Mouse (Mus musculus) limb, embryonic 10.5 days (tissue): Measurements from ENCODE around the gene Lgalsl. TPM values are rescaled to one million over a fixed set of nuclear protein-coding genes. Genes with fewer than 3 reads are reported as not detected.

Experiments
- DNase-seq: peaks from one replicate; pipeline ENCODE4 v3.0.0-alpha.2; 2017; ENCODE audit warnings: low spot score
- H3K27ac ChIP-seq: fragments of 300-500 bp; sonication (generic); 2 replicates; pipeline ENCODE4 v1.5.1; 2016; ENCODE audit warnings: mild to moderate bottlenecking
- H3K27me3 ChIP-seq: fragments of 300-500 bp; sonication (generic); 2 replicates; pipeline ENCODE4 v1.6.1; 2016; ENCODE audit warnings: low read depth, mild to moderate bottlenecking; ENCODE audit not compliant: poor library complexity, severe bottlenecking
- H3K36me3 ChIP-seq: fragments of 300-500 bp; sonication (generic); 2 replicates; pipeline ENCODE4 v1.6.1; 2016; ENCODE audit warnings: mild to moderate bottlenecking, moderate library complexity
- H3K4me1 ChIP-seq: fragments of 300-500 bp; sonication (generic); 2 replicates; pipeline ENCODE4 v1.6.1; 2016
- H3K4me3 ChIP-seq: fragments of 300-500 bp; sonication (generic); 2 replicates; pipeline ENCODE4 v1.5.1; 2016; ENCODE audit warnings: mild to moderate bottlenecking, moderate library complexity
- H3K9me3 ChIP-seq: fragments of 300-500 bp; sonication (generic); replicated peaks from 2 replicates; pipeline ENCODE4 v1.6.1; 2016; ENCODE audit warnings: mild to moderate bottlenecking
- WGBS: fragments of 180-500 bp; shearing (Covaris S2); methylation state at CpG from one replicate; pipeline ENCODE4 v1.1.7; 2016; 5-methylcytosine and 5-hydroxymethylcytosine counted together
- polyA plus RNA-seq: library from polyadenylated mRNA; unstranded; fragments of >200 nt; fragmentation: Nextera tagmentation; extraction: Ambion mirVana; gene quantifications from 2 replicates; pipeline ENCODE4 v1.2.1, GENCODE M21; 2016

Gene Lgalsl
- polyA plus RNA-seq, 1 experiment from 2014 or later: 31.3 TPM

- 66% methylated on average over 1 of the region's 1 CpGs for WGBS
- H3K27me3 ChIP-seq: no peaks in the 10 kb centered on the region
These were observed 41.8 kb downstream of the Lgalsl start for GRCm38 (mm10) chr11:20789015-20789414.

GRCm38 (mm10) chr11:20788070-20788469 is 42.8 kb downstream of the Lgalsl start:
- H3K9me3 ChIP-seq: no peaks in the 10 kb centered on the region
- no peaks in the 10 kb centered on the region for H3K27me3 ChIP-seq
- WGBS: 72% methylated on average over 3 of the region's 3 CpGs
- H3K4me3 ChIP-seq: no peak overlapping the region
- no peaks in the 10 kb centered on the region for H3K36me3 ChIP-seq
- peak; percentile 2 for DNase-seq
- H3K27ac ChIP-seq: no peak overlapping the region
- H3K4me1 ChIP-seq: peaks cover 7% of the 10 kb centered on the region; the same call in 1 of the 2 replicates

More at GRCm38 (mm10) chr11:20789015-20789414, 41.8 kb downstream of the Lgalsl start:
- Histone ChIP-seq H3K4me1 (peaks cover 7% of the 10 kb centered on the region; the same call in 1 of the 2 replicates), H3K27ac (no peak overlapping the region; the same call in 1 of the 2 replicates), H3K9me3 (no peaks in the 10 kb centered on the region), H3K36me3 (no peaks in the 10 kb centered on the region), H3K4me3 (no peak overlapping the region)
- DNase-seq: no peak

- H3K4me1 ChIP-seq: peaks cover 7% of the 10 kb centered on the region; the same call in 1 of the 2 replicates
- H3K27me3 ChIP-seq: no peaks in the 10 kb centered on the region
- H3K4me3 ChIP-seq: no peak overlapping the region
- no peak for DNase-seq
- 72% methylated on average over 2 of the region's 2 CpGs for WGBS
- no peaks in the 10 kb centered on the region for H3K36me3 ChIP-seq
- H3K9me3 ChIP-seq: no peaks in the 10 kb centered on the region
- no peak overlapping the region for H3K27ac ChIP-seq
These were observed 44.7 kb downstream of the Lgalsl start for GRCm38 (mm10) chr11:20786191-20786590.

- 79% methylated on average over 1 of the region's 1 CpGs for whole genome bisulfite sequencing
- Histone ChIP-seq H3K4me3 (no peak overlapping the region), H3K27me3 (no peaks in the 10 kb centered on the region), H3K36me3 (no peaks in the 10 kb centered on the region), H3K4me1 (peaks cover 7% of the 10 kb centered on the region; the same call in 1 of the 2 replicates), H3K27ac (no peak overlapping the region), H3K9me3 (no peaks in the 10 kb centered on the region)
- no peak for DNase-seq
These were observed 45.7 kb downstream of the Lgalsl start for GRCm38 (mm10) chr11:20785186-20785585.

GRCm38 (mm10) chr11:20784776-20785175 is 46.1 kb downstream of the Lgalsl start:
- Histone ChIP-seq H3K36me3 (no peaks in the 10 kb centered on the region), H3K4me1 (peaks cover 7% of the 10 kb centered on the region; the same call in 1 of the 2 replicates), H3K27ac (no peak overlapping the region), H3K9me3 (no peaks in the 10 kb centered on the region), H3K27me3 (no peaks in the 10 kb centered on the region), H3K4me3 (no peak overlapping the region)
- WGBS: 87% methylated on average over 6 of the region's 6 CpGs
- no peak for DNase-seq

- H3K27me3 ChIP-seq: no peaks in the 10 kb centered on the region
- DNase-seq: no peak
These were observed 47.4 kb downstream of the Lgalsl start for GRCm38 (mm10) chr11:20783467-20783866.

GRCm38 (mm10) chr11:20782620-20783019 is 48.2 kb downstream of the Lgalsl start:
- 65% methylated on average over 2 of the region's 2 CpGs for WGBS
- H3K27me3 ChIP-seq: no peaks in the 10 kb centered on the region
- no peak overlapping the region for H3K4me3 ChIP-seq
- DNase-seq: no peak
- H3K27ac ChIP-seq: no peak overlapping the region
- H3K4me1 ChIP-seq: no peaks in the 10 kb centered on the region
- no peaks in the 10 kb centered on the region for H3K36me3 ChIP-seq
- no peaks in the 10 kb centered on the region for H3K9me3 ChIP-seq

More at GRCm38 (mm10) chr11:20783467-20783866, 47.4 kb downstream of the Lgalsl start:
- H3K4me1 ChIP-seq: peaks cover 3% of the 10 kb centered on the region; the same call in 1 of the 2 replicates
- H3K9me3 ChIP-seq: no peaks in the 10 kb centered on the region
- H3K36me3 ChIP-seq: no peaks in the 10 kb centered on the region
- H3K27ac ChIP-seq: no peak overlapping the region
- H3K4me3 ChIP-seq: no peak overlapping the region
- WGBS: 97% methylated on average over 1 of the region's 1 CpGs

GRCm38 (mm10) chr11:20780312-20780711 is 50.5 kb downstream of the Lgalsl start:
- 85% methylated on average over 4 of the region's 4 CpGs for WGBS
- Histone ChIP-seq H3K27ac (no peak overlapping the region), H3K4me1 (no peaks in the 10 kb centered on the region), H3K4me3 (no peak overlapping the region), H3K36me3 (no peaks in the 10 kb centered on the region), H3K27me3 (no peaks in the 10 kb centered on the region), H3K9me3 (no peaks in the 10 kb centered on the region)
- DNase-seq: no peak

GRCm38 (mm10) chr11:20778861-20779563 is 51.8 kb downstream of the Lgalsl start:
- WGBS: 83% methylated on average over 3 of the region's 3 CpGs
- DNase-seq: no peak

GRCm38 (mm10) chr11:20778298-20778697 is 52.6 kb downstream of the Lgalsl start:
- H3K4me1 ChIP-seq: no peaks in the 10 kb centered on the region
- no peaks in the 10 kb centered on the region for H3K36me3 ChIP-seq
- H3K9me3 ChIP-seq: no peaks in the 10 kb centered on the region
- no peak overlapping the region for H3K4me3 ChIP-seq
- H3K27ac ChIP-seq: no peak overlapping the region
- no peaks in the 10 kb centered on the region for H3K27me3 ChIP-seq
- WGBS: 66% methylated on average over 1 of the region's 1 CpGs
- DNase-seq: no peak

More at GRCm38 (mm10) chr11:20778861-20779563, 51.8 kb downstream of the Lgalsl start:
- Histone ChIP-seq H3K9me3 (no peaks in the 10 kb centered on the region), H3K27ac (no peak overlapping the region), H3K4me3 (no peak overlapping the region), H3K27me3 (no peaks in the 10 kb centered on the region), H3K36me3 (no peaks in the 10 kb centered on the region), H3K4me1 (no peaks in the 10 kb centered on the region)

GRCm38 (mm10) chr11:20776668-20777067 is 54.2 kb downstream of the Lgalsl start:
- no peaks in the 10 kb centered on the region for H3K36me3 ChIP-seq
- no peaks in the 10 kb centered on the region for H3K27me3 ChIP-seq
- no peaks in the 10 kb centered on the region; the same call in 1 of the 2 replicates for H3K4me1 ChIP-seq
- no peak overlapping the region for H3K4me3 ChIP-seq
- H3K27ac ChIP-seq: no peak overlapping the region
- no peak for DNase-seq
- no peaks in the 10 kb centered on the region for H3K9me3 ChIP-seq
